Mouse (Mus musculus): ENCODE results near the gene Hoxa9.

Hoxa9 gene

DNA sequence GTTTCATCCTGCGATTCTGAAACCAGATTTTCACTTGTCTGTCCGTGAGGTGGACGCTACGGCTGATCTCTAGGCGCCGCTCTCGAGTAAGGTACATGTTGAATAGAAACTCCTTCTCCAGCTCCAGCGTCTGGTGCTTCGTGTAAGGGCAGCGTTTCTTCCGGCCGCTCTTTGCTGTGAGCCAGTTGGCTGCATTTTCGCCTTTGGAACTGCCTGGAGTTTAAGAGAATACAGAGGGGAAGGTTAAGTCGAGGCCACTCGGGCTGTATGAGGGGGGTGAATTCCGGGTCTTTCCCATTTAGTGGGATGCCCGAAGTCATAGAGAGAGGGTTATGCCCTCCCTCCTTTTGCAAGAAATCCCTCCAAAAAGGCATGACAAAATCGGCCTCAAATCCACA, 1.7 kb upstream of the Hoxa9 start:
- no peak overlapping the region; the same call in 1 of the 2 replicates for H3K4me3 ChIP-seq (replicated peaks; ENCODE audit: low read length)
- TF ChIP-seq NANOG (IDR thresholded peaks at IDR 0.05; ENCODE audit: borderline replicate concordance, low read length): no peak
- no peak for TF ChIP-seq POU5F1 (IDR thresholded peaks at IDR 0.05; ENCODE audit: borderline replicate concordance, low read length)
- no peak for TF ChIP-seq CTCF (conservative IDR thresholded peaks at IDR 0.05; ENCODE audit: low read length)
- H3K36me3 ChIP-seq (ENCODE audit: insufficient read depth, low read length): no peaks in the 10 kb centered on the region
- H3K9me3 ChIP-seq (ENCODE audit: low read length): no peaks in the 10 kb centered on the region; the same call in 1 of the 2 replicates
- H3K4me1 ChIP-seq (replicated peaks; ENCODE audit: low read depth, low read length): peaks cover 47% of the 10 kb centered on the region
- peaks cover 96% of the 10 kb centered on the region for H3K27me3 ChIP-seq (ENCODE audit: insufficient read depth, low read length)

- Histone ChIP-seq H3K27me3 (ENCODE audit: insufficient read depth, low read length) (peaks cover 96% of the 10 kb centered on the region), H3K9me3 (ENCODE audit: low read length) (no peaks in the 10 kb centered on the region; the same call in 1 of the 2 replicates), H3K4me3 (replicated peaks; ENCODE audit: low read length) (no peak overlapping the region), H3K4me1 (replicated peaks; ENCODE audit: low read depth, low read length) (peaks cover 48% of the 10 kb centered on the region), H3K36me3 (ENCODE audit: insufficient read depth, low read length) (no peaks in the 10 kb centered on the region)
- TF ChIP-seq POU5F1 (IDR thresholded peaks at IDR 0.05; ENCODE audit: borderline replicate concordance, low read length): no peak
- no peak for TF ChIP-seq CTCF (conservative IDR thresholded peaks at IDR 0.05; ENCODE audit: low read length)
- no peak for TF ChIP-seq NANOG (IDR thresholded peaks at IDR 0.05; ENCODE audit: borderline replicate concordance, low read length)
Observed at GRCm38 (mm10) chr6:52231885-52232567, 1.1 kb upstream of the Hoxa9 start.

DNA sequence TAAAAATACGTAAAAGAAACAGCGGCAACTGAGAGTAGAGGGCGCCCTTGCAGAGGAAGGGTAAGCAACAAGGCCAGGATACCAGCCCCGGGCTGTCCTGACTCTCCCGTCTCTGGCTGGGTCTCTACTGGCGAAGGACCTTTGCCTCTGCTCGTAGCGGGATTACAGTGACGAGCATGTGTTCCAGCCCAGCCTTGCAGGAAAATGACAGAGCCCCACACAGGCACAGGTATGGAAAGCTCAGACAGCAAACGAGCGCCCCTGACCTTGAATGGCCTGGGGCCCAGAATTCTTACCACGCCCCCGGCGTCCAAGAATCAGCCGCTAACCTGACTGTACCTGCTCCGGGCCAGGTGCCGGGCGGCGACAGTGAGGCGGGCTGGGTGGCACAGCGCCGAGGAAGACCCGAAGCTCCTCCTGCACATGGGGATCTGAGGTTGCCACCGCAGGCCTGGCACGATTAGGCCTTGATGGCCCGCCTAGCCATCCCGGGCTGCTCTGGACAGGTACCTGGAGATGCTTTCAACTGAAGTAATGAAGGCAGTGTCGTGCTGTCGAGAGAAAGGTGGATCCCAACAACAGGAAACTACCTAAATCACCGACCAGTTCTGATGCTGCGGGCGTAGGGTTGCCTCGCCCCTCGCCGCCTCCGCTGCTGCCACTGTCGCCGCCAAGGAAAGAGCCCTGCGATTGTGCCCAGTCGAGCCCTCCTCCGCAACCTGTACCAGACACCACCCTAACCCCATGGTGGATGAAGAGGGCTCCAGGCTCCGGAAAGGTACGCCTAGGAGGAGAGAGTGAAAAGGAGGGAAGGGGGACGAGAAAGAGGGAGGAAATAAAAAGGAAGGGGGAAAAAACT, 1.1 kb downstream of the Hoxa9 start:
- TF ChIP-seq NANOG (IDR thresholded peaks at IDR 0.05; ENCODE audit: borderline replicate concordance, low read length) (no peak), POU5F1 (IDR thresholded peaks at IDR 0.05; ENCODE audit: borderline replicate concordance, low read length) (peak; percentile 10; the same call in 1 of the 2 replicates)
- Histone ChIP-seq H3K9me3 (ENCODE audit: low read length) (no peaks in the 10 kb centered on the region), H3K36me3 (ENCODE audit: insufficient read depth, low read length) (no peaks in the 10 kb centered on the region), H3K4me3 (replicated peaks; ENCODE audit: low read length) (peak overlapping the region; percentile 39), H3K27me3 (ENCODE audit: insufficient read depth, low read length) (peaks cover 96% of the 10 kb centered on the region), H3K4me1 (replicated peaks; ENCODE audit: low read depth, low read length) (peaks cover 63% of the 10 kb centered on the region)

DNA sequence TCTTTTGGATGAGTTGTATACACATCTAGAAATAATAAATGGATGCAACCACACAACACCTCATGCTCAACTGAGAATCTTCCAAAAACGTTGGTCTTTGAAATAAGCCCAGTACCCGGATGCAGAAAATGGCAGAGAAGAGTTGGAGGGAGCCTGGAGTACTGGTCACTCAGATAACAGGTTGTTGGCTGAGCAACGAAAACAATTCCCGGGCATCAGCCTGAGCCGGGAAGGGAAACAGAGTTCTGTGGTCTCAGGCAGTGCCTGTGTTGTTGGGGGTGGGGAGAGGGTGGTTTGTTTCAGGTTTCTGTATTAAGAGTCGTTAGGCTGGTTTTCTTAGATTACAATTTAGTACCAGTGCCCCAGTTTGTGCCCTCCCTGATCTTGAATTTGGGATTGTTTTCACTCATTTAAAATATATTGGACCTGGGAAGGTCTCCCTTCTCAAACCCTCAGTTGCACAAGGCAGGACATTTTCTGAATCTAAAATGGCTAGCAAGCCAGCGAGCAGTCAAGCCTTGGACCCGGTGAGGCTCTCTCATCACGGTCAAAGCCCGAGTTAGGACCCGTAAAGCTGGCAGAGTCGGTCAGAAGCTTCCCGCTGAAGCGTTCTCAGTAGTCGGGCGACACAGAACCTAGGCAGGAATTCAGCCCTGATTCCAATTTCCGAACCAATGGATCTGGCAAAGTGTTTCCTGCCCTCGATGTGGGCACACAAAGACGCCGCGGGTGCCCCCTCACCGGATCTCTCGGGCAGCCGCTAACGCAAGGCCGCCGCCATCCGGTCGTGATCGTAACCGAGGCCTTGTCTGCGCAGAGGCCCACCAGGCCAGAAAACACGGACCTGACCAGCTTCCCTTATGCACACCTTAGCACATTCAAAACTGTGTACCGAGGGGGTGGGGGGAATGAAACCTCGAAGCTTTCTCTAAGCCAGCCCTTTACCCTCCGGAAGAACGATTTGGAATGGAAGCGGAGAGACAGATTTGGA, 2.1 kb downstream of the Hoxa9 start:
- peak overlapping the region; percentile 30; the same call in 1 of the 2 replicates for H3K4me3 ChIP-seq (replicated peaks; ENCODE audit: low read length)

GRCm38 (mm10) chr6:52227470-52228222, 3.2 kb downstream of the Hoxa9 start:
- H3K36me3 ChIP-seq (ENCODE audit: insufficient read depth, low read length): no peaks in the 10 kb centered on the region
- no peak overlapping the region for H3K4me3 ChIP-seq (replicated peaks; ENCODE audit: low read length)
- H3K4me1 ChIP-seq (replicated peaks; ENCODE audit: low read depth, low read length): peaks cover 56% of the 10 kb centered on the region
- TF ChIP-seq NANOG (IDR thresholded peaks at IDR 0.05; ENCODE audit: borderline replicate concordance, low read length): no peak
- no peak for TF ChIP-seq CTCF (conservative IDR thresholded peaks at IDR 0.05; ENCODE audit: low read length)
- TF ChIP-seq POU5F1 (IDR thresholded peaks at IDR 0.05; ENCODE audit: borderline replicate concordance, low read length): no peak
- H3K27me3 ChIP-seq (ENCODE audit: insufficient read depth, low read length): peaks cover 96% of the 10 kb centered on the region
- H3K9me3 ChIP-seq (ENCODE audit: low read length): no peaks in the 10 kb centered on the region

More for the DNA sequence above, 2.1 kb downstream of the Hoxa9 start:
- Histone ChIP-seq H3K27me3 (ENCODE audit: insufficient read depth, low read length) (peaks cover 96% of the 10 kb centered on the region), H3K4me1 (replicated peaks; ENCODE audit: low read depth, low read length) (peaks cover 68% of the 10 kb centered on the region), H3K9me3 (ENCODE audit: low read length) (no peaks in the 10 kb centered on the region), H3K36me3 (ENCODE audit: insufficient read depth, low read length) (no peaks in the 10 kb centered on the region)
- TF ChIP-seq NANOG (IDR thresholded peaks at IDR 0.05; ENCODE audit: borderline replicate concordance, low read length) (no peak), POU5F1 (IDR thresholded peaks at IDR 0.05; ENCODE audit: borderline replicate concordance, low read length) (no peak), CTCF (conservative IDR thresholded peaks at IDR 0.05; ENCODE audit: low read length) (no peak)

DNA sequence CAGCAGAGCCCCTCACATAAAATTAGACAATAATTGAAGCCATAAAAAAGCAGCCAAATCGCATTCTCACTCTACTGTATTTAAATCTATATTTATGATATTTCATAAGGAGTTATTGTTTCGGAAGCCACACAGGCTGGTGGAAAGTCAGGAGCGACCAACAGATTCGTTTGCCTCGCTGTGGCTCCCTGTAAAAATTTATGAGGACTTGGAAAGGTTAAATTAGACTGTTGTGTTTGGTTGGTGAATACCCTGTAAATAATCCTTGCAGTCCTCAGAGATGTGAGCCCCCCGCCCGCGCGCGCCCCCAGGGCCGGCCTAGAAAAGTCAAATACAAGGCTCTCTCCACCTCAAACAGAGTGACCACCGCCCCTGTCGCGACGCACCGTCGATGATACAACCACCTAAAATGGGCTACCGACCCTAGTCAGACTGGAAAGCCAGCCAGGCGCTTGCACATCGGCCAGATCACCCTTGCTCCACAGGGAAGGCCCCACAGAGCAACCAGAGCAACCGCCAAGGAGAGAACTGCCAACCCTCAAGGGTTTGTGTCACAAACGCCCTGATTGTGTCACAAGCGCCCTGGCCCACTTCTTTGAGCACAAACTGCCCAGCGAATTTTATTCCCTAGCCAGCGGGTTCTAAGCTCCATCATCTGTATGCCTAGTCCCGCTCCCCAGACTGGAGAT, 4.2 kb downstream of the Hoxa9 start:
- no peak for TF ChIP-seq CTCF (conservative IDR thresholded peaks at IDR 0.05; ENCODE audit: low read length)
- TF ChIP-seq POU5F1 (IDR thresholded peaks at IDR 0.05; ENCODE audit: borderline replicate concordance, low read length): no peak
- TF ChIP-seq NANOG (IDR thresholded peaks at IDR 0.05; ENCODE audit: borderline replicate concordance, low read length): no peak
- Histone ChIP-seq H3K9me3 (ENCODE audit: low read length) (no peaks in the 10 kb centered on the region), H3K4me3 (replicated peaks; ENCODE audit: low read length) (no peak overlapping the region), H3K4me1 (replicated peaks; ENCODE audit: low read depth, low read length) (peaks cover 55% of the 10 kb centered on the region), H3K36me3 (ENCODE audit: insufficient read depth, low read length) (no peaks in the 10 kb centered on the region), H3K27me3 (ENCODE audit: insufficient read depth, low read length) (peaks cover 96% of the 10 kb centered on the region)
